Mouse (Mus musculus): Measurements from ENCODE around the gene Tmem41b. TPM values are rescaled to one million over a fixed set of nuclear protein-coding genes. Genes with fewer than 3 reads are reported as not detected.

Tmem41b gene
- polyA plus RNA-seq, 1 experiment = 77.0 TPM

- Histone ChIP-seq H3K27ac (ENCODE audit: insufficient read depth, low read length) (no peak overlapping the region), H3K4me3 (ENCODE audit: insufficient read depth, low read length) (no peak overlapping the region), H3K4me1 (ENCODE audit: control insufficient read depth, insufficient read depth, low read length) (no peaks in the 10 kb centered on the region)
- no peak for TF ChIP-seq POLR2A (IDR thresholded peaks at IDR 0.05; ENCODE audit: low read depth, low read length)
- TF ChIP-seq CTCF (IDR thresholded peaks at IDR 0.05; ENCODE audit: borderline replicate concordance, insufficient read depth, low read length) = 0 out of 2 replicates have a peak, but pooled peaks have one; percentile 21
These were observed 57.1 kb downstream of the Tmem41b start for GRCm38 (mm10) chr7:109929628-109930027.

GRCm38 (mm10) chr7:109928365-109928764 is 58.4 kb downstream of the Tmem41b start:
- H3K27ac ChIP-seq (ENCODE audit: insufficient read depth, low read length) = no peak overlapping the region
- no peaks in the 10 kb centered on the region for H3K4me1 ChIP-seq (ENCODE audit: control insufficient read depth, insufficient read depth, low read length)
- TF ChIP-seq POLR2A (IDR thresholded peaks at IDR 0.05; ENCODE audit: low read depth, low read length) (no peak), CTCF (IDR thresholded peaks at IDR 0.05; ENCODE audit: borderline replicate concordance, insufficient read depth, low read length) (no peak)
- no peak overlapping the region for H3K4me3 ChIP-seq (ENCODE audit: insufficient read depth, low read length)

- H3K27ac ChIP-seq (ENCODE audit: insufficient read depth, low read length) = no peak overlapping the region
- no peaks in the 10 kb centered on the region for H3K4me1 ChIP-seq (ENCODE audit: control insufficient read depth, insufficient read depth, low read length)
- TF ChIP-seq POLR2A (IDR thresholded peaks at IDR 0.05; ENCODE audit: low read depth, low read length) (no peak), CTCF (IDR thresholded peaks at IDR 0.05; ENCODE audit: borderline replicate concordance, insufficient read depth, low read length) (no peak)
- no peak overlapping the region for H3K4me3 ChIP-seq (ENCODE audit: insufficient read depth, low read length)
These were observed 61.8 kb downstream of the Tmem41b start for GRCm38 (mm10) chr7:109924965-109925364.

GRCm38 (mm10) chr7:109922889-109923288 is 63.8 kb downstream of the Tmem41b start:
- no peak overlapping the region for H3K27ac ChIP-seq (ENCODE audit: insufficient read depth, low read length)
- H3K4me3 ChIP-seq (ENCODE audit: insufficient read depth, low read length) = no peak overlapping the region
- no peaks in the 10 kb centered on the region for H3K4me1 ChIP-seq (ENCODE audit: control insufficient read depth, insufficient read depth, low read length)
- TF ChIP-seq CTCF (IDR thresholded peaks at IDR 0.05; ENCODE audit: borderline replicate concordance, insufficient read depth, low read length) (no peak), POLR2A (IDR thresholded peaks at IDR 0.05; ENCODE audit: low read depth, low read length) (no peak)

Other genes with a start within 250 kb of the Tmem41b start
- 45.3 and 45.8 TPM in 2 replicates for gene Tmem9b, start 234.1 kb downstream of the Tmem41b start, polyA plus RNA-seq (2011; ENCODE audit: insufficient read length, low read depth, missing spikeins)
- gene Nrip3, start 204.9 kb downstream of the Tmem41b start, polyA plus RNA-seq (2011; ENCODE audit: insufficient read length, low read depth, missing spikeins) = 0.17 and 0.39 TPM in 2 replicates
- 1.8 TPM in 1 of 2 replicates, not detected in the other for gene Scube2, start 121.2 kb downstream of the Tmem41b start, polyA plus RNA-seq (2011; ENCODE audit: insufficient read length, low read depth, missing spikeins)
- 103 and 119 TPM in 2 replicates for gene Dennd5a, start 26.5 kb downstream of the Tmem41b start, polyA plus RNA-seq (2011; ENCODE audit: insufficient read length, low read depth, missing spikeins)
- 197 and 211 TPM in 2 replicates for gene Ipo7, start 31.3 kb upstream of the Tmem41b start, polyA plus RNA-seq (2011; ENCODE audit: insufficient read length, low read depth, missing spikeins)
- gene Zfp143, start 74.3 kb upstream of the Tmem41b start, polyA plus RNA-seq (2011; ENCODE audit: insufficient read length, low read depth, missing spikeins) = 15.0 and 16.3 TPM in 2 replicates
- gene Wee1, start 135.1 kb upstream of the Tmem41b start, polyA plus RNA-seq (2011; ENCODE audit: insufficient read length, low read depth, missing spikeins) = 18.5 and 21.6 TPM in 2 replicates
- 47.3 and 50.1 TPM in 2 replicates for gene Swap70, start 234.8 kb upstream of the Tmem41b start, polyA plus RNA-seq (2011; ENCODE audit: insufficient read length, low read depth, missing spikeins)

All from embryonic fibroblast, embryonic 13.5 days (primary cell).